Mouse (Mus musculus): ENCODE data around the gene Pgf. TPM values are rescaled to one million over a fixed set of nuclear protein-coding genes. Genes with fewer than 3 reads are reported as not detected.

Pgf gene
- 1 to 10 TPM; 5.2 to 6.6 TPM for total RNA-seq (2021)
- long read RNA-seq, experiment 1, partial matches to known transcripts: 4 of 8 reads
- long read RNA-seq, experiment 1, other reads (novel, unspliced or antisense): 1 of 8 reads
- long read RNA-seq, experiment 2, partial matches to known transcripts: 7 of 13 reads
- long read RNA-seq, experiment 2, other reads (novel, unspliced or antisense): 3 of 13 reads

- no peak for DNase-seq (ENCODE audit: low spot score in 2 of 2)
Measured at GRCm38 (mm10) chr12:85177740-85178239, at the start of gene Pgf. Gene Pgf, minus strand, starts transcription at chr12:85177790.

- no peak for DNase-seq (ENCODE audit: low spot score in 2 of 2)
Measured at GRCm38 (mm10) chr12:85227227-85227626, 49.6 kb upstream of the Pgf start.

- DNase-seq (ENCODE audit: low spot score in 2 of 2): no peak
Measured at GRCm38 (mm10) chr12:85219905-85220290, 42.3 kb upstream of the Pgf start.

GRCm38 (mm10) chr12:85219236-85219904 lies 41.8 kb upstream of the Pgf start, which contains the start of gene Eif2b2:
Gene Eif2b2, plus strand, starts transcription at chr12:85219481.
- peak; percentile 97 to 99 for DNase-seq (ENCODE audit: low spot score in 2 of 2)

- DNase-seq (ENCODE audit: low spot score in 2 of 2): no peak
Measured at GRCm38 (mm10) chr12:85217733-85218310, 40.2 kb upstream of the Pgf start.

GRCm38 (mm10) chr12:85215031-85215430 lies 37.4 kb upstream of the Pgf start:
- DNase-seq (ENCODE audit: low spot score in 2 of 2): no peak

- DNase-seq (ENCODE audit: low spot score in 2 of 2): no peak
Measured at GRCm38 (mm10) chr12:85208687-85209199, 31.2 kb upstream of the Pgf start.

GRCm38 (mm10) chr12:85205425-85205824 lies 27.8 kb upstream of the Pgf start:
- DNase-seq (ENCODE audit: low spot score in 2 of 2): no peak

GRCm38 (mm10) chr12:85204105-85204504 lies 26.5 kb upstream of the Pgf start:
- no peak for DNase-seq (ENCODE audit: low spot score in 2 of 2)

- no peak for DNase-seq (ENCODE audit: low spot score in 2 of 2)
Measured at GRCm38 (mm10) chr12:85203699-85204098, 26.1 kb upstream of the Pgf start.

GRCm38 (mm10) chr12:85202191-85202590 lies 24.6 kb upstream of the Pgf start:
- no peak for DNase-seq (ENCODE audit: low spot score in 2 of 2)

GRCm38 (mm10) chr12:85201830-85202147 lies 24.2 kb upstream of the Pgf start:
- DNase-seq (ENCODE audit: low spot score in 2 of 2): no peak

GRCm38 (mm10) chr12:85200929-85201829 lies 23.6 kb upstream of the Pgf start:
- DNase-seq (ENCODE audit: low spot score in 2 of 2): peak in 1 of 2 experiments; percentile 17

GRCm38 (mm10) chr12:85199954-85200353 lies 22.4 kb upstream of the Pgf start:
- DNase-seq (ENCODE audit: low spot score in 2 of 2): no peak

- no peak for DNase-seq (ENCODE audit: low spot score in 2 of 2)
Measured at GRCm38 (mm10) chr12:85197936-85198335, 20.3 kb upstream of the Pgf start.

GRCm38 (mm10) chr12:85197371-85197770 lies 19.8 kb upstream of the Pgf start:
- DNase-seq (ENCODE audit: low spot score in 2 of 2): no peak

GRCm38 (mm10) chr12:85196191-85196590 lies 18.6 kb upstream of the Pgf start:
- no peak for DNase-seq (ENCODE audit: low spot score in 2 of 2)

- DNase-seq (ENCODE audit: low spot score in 2 of 2): no peak
Measured at GRCm38 (mm10) chr12:85195086-85195485, 17.5 kb upstream of the Pgf start.

- peak; percentile 57 to 76 for DNase-seq (ENCODE audit: low spot score in 2 of 2)
Measured at GRCm38 (mm10) chr12:85194623-85195018, 17.0 kb upstream of the Pgf start.

- peak in 1 of 2 experiments; percentile 22 for DNase-seq (ENCODE audit: low spot score in 2 of 2)
Measured at GRCm38 (mm10) chr12:85193923-85194622, 16.5 kb upstream of the Pgf start.

- DNase-seq (ENCODE audit: low spot score in 2 of 2): no peak
Measured at GRCm38 (mm10) chr12:85193146-85193545, 15.6 kb upstream of the Pgf start.

Measured in layer of hippocampus, postnatal 14 days (tissue).